Mouse (Mus musculus): ENCODE results near the gene Tmem63b. TPM values are rescaled to one million over a fixed set of nuclear protein-coding genes. Genes with fewer than 3 reads are reported as not detected.
"Not testable (repeated sequence)": the region's sequence is repeated elsewhere in the genome, so short reads cannot be mapped to it uniquely, and the experiment has no call there.

Tmem63b gene
- polyA plus RNA-seq, 1 experiment, result 26.5 TPM

DNA sequence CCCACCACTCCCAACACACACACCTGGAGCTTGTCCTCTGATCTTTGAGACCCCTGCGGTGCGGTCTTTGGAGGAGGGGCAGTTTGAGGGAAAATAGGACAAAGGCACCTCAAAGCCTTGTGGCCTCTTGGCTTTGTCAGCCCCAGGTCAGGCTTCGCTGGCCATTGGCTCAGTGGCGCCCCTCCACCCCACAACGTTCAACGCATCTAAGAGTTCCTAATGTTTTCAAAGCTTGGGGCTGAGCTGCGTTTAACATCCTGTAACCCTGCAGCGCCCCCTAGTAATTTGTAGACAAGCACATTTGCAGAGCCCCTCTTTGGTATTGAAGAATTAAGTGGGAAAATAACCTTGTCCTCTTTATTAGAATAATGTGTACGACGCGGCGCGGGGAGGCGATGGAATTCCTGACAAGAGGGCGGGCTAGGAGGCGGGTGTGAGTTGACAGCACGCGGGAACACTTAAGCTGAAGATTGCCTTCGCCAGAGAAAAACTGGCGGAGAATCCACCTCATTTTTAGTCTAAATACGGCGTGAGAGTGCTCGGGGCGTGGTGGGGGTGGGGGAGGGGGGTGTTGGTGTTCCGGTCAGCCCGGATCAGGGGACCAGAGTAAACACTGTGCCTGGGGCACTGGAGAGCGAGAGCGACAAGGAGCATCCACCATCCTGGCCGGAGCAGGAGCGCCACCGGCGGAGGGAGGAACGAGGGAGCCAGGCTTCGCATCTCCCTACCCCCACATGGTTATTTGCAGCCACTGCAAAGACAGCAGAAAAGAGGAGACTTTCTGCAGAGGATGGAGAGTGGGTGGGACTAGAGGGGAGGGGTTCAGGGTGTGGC is 56.6 kb downstream of the Tmem63b start:
- Histone ChIP-seq H3K36me3 (replicated peaks; ENCODE audit: low read length) (no peaks in the 10 kb centered on the region), H3K4me1 (peaks cover 57% of the 10 kb centered on the region), H3K27me3 (replicated peaks) (peaks cover 81% of the 10 kb centered on the region), H3K4me3 (replicated peaks) (peak overlapping the region; percentile 88), H3K9me3 (peaks cover 3% of the 10 kb centered on the region; the same call in 1 of the 2 replicates)
- no peak for TF ChIP-seq GATA1 (IDR thresholded peaks at IDR 0.05; ENCODE audit: borderline replicate concordance, low read length)
- TF ChIP-seq FLI1 (IDR thresholded peaks at IDR 0.05; ENCODE audit: low read length), result no peak

DNA sequence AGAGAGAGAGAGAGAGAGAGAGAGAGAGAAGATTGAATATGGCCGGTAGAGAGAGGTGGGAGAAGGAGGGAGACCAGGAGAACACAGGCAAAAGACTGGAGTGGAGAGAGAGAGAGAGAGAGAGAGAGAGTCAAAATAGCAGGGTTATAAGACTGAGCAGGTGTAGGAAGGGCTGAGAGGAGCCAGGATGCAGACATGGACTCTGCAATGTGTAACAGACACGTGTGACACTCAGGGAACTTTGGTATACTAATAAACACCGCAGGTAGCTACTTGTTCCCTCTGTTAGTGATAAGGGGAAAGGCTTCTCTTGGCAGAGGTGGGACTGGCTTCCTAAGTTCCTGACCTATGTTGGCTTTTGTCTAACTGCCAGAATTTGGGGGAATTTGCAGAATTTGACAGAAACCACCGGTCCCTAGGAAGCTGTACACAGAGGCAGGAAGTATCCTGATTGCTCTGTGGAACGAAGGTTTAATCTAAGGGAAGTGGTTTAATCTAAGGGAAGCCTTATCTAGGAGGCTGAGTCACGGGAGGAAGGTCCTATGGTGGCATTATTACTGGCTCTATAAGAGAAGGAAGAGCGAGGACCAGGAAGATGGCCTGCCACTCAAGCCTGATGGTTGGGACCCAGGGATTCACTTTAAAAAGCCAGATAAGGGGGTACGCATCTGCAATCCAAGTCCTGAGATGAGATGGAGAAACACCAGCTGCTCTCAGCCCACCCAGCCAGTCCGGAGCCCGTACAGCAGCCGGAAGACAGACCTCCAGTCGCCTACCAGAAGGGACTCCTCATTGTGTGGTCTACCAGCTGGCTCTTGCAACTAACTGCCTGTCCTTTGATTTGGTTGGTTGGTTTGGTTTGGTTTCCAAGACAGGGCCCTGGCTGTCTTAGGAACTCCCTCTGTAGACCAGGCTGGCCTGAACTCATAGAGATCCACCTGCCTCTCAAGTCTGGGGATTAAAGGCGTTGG is 57.5 kb downstream of the Tmem63b start:
- TF ChIP-seq FLI1 (IDR thresholded peaks at IDR 0.05; ENCODE audit: low read length) (no peak), GATA1 (IDR thresholded peaks at IDR 0.05; ENCODE audit: borderline replicate concordance, low read length) (no peak)
- peaks cover 86% of the 10 kb centered on the region for H3K27me3 ChIP-seq (replicated peaks)
- H3K36me3 ChIP-seq (replicated peaks; ENCODE audit: low read length), result no peaks in the 10 kb centered on the region
- H3K4me3 ChIP-seq (replicated peaks), result no peak overlapping the region
- H3K4me1 ChIP-seq, result peaks cover 57% of the 10 kb centered on the region
- H3K9me3 ChIP-seq, result peaks cover 3% of the 10 kb centered on the region; the same call in 1 of the 2 replicates

DNA sequence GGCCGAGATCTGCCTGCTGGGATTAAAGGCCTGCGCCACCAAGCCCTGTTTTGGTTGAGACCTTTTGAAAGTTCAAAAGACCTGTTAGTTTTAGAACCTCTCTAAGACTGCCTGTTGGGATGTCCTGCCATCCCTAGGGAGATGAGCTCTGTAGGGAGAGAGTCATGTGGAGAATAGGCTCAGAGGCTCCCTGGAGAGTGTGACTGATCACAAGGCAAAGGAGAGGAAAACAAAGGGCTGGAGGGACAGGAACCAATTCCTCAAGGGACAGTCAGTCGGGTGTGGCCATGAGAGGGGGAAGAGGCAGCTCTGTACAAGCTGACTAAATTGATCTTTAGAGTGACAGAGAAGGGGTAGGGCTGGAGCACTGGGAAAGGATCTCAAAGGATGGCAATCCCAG is 58.5 kb downstream of the Tmem63b start:
- Histone ChIP-seq H3K36me3 (replicated peaks; ENCODE audit: low read length) (no peaks in the 10 kb centered on the region), H3K4me1 (peaks cover 57% of the 10 kb centered on the region), H3K27me3 (replicated peaks) (peaks cover 82% of the 10 kb centered on the region), H3K9me3 (peaks cover 3% of the 10 kb centered on the region; the same call in 1 of the 2 replicates), H3K4me3 (replicated peaks) (no peak overlapping the region)
- TF ChIP-seq GATA1 (IDR thresholded peaks at IDR 0.05; ENCODE audit: borderline replicate concordance, low read length) (no peak), FLI1 (IDR thresholded peaks at IDR 0.05; ENCODE audit: low read length) (no peak)

DNA sequence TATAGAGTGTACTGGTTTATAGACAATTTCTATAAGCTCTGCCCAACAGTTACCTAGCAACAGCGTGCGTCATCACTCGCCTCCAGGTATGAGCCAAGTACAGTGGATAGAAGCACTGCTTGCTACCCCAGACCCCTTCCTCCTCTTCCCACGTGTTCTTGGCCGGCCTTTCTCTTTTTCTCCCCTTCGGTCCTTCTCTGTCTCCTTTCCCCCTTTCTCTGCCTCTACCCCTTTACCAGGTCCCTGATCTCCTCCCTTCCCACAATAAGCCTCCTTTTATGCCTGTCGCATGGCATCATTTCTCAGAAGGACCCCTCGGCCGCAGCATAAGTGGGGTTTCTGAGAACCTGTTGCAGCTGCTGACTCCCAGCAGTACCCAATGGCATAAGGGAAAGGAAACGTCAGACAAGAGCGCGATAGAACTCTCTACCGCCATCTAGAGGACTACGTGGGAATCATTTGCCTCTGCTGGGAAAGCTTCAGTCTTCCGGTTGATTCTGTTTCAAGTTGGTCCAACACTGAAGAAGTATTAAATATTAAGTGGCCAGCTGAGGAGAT is 60.0 kb downstream of the Tmem63b start:
- Histone ChIP-seq H3K4me1 (peaks cover 45% of the 10 kb centered on the region), H3K27me3 (replicated peaks) (peaks cover 77% of the 10 kb centered on the region), H3K9me3 (peaks cover 3% of the 10 kb centered on the region; the same call in 1 of the 2 replicates), H3K36me3 (replicated peaks; ENCODE audit: low read length) (no peaks in the 10 kb centered on the region), H3K4me3 (replicated peaks) (peak overlapping the region; percentile 75)
- no peak for TF ChIP-seq GATA1 (IDR thresholded peaks at IDR 0.05; ENCODE audit: borderline replicate concordance, low read length)
- no peak for TF ChIP-seq FLI1 (IDR thresholded peaks at IDR 0.05; ENCODE audit: low read length)

DNA sequence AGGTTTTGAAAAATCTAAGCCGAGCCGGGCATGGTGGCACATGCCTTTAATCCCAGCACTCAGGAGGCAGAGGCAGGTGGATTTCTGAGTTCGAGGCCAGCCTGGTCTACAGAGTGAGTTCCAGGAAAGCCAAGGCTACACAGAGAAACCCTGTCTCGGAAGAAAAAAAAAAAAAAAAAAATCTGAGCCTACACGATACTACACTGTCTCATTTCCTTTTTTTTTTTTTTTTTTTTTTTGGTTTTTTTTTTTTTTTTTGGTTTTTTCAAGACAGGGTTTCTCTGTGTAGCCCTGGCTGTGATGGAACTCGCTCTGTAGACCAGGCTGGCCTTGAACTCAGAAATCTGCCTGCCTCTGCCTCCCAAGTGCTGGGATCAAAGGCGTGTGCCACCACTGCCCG is 63.3 kb downstream of the Tmem63b start:
- Histone ChIP-seq H3K4me1 (peaks cover 38% of the 10 kb centered on the region), H3K27me3 (replicated peaks) (peaks cover 62% of the 10 kb centered on the region)
- H3K9me3 ChIP-seq; H3K4me3 ChIP-seq (replicated peaks); H3K36me3 ChIP-seq (replicated peaks; ENCODE audit: low read length): not testable (repeated sequence)

DNA sequence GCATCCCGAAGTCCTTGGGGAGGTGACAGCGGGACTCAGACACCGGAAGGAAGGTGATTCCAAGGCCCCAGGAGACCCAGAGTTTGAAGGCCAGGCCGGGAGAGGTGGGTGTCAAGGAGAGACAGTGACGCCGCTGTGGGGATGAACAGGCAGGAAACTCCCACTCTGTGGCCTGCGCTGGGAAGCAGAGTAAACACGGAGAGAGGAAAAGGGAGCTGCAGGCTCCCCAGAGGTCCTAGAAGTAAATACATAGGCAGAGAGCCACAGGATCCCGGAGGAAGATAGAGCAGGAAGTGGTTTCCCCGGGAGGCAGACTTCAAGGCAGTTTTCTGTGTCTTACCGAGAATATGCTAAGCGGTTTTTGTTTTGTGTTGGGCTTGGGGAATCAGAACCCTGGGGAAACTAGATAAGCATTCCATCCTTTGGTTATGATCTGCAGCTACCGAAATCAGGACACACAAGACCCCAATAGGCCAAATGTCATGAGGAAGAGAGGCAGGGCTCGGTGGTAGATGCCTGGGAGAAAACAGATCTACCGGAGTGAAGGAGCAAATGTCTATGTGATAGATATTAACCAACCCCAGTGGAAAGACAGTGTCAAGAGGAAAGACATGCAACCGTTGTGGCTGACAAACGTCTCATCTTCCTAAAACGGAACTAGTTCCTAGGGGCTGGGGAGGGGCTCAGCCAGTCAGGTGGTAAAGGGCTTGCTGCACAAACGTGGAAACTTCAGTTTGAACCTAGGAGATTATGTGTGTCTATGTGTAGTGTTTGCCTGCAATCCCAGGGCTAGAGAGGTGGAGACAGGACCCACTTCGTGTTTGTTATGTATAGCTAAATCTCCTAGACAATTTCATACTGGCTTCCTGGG is 67.1 kb downstream of the Tmem63b start:
- Histone ChIP-seq H3K4me3 (replicated peaks) (peak overlapping the region; percentile 75), H3K36me3 (replicated peaks; ENCODE audit: low read length) (no peaks in the 10 kb centered on the region), H3K4me1 (peaks cover 24% of the 10 kb centered on the region), H3K27me3 (replicated peaks) (peaks cover 63% of the 10 kb centered on the region), H3K9me3 (peaks cover 3% of the 10 kb centered on the region; the same call in 1 of the 2 replicates)
- TF ChIP-seq FLI1 (IDR thresholded peaks at IDR 0.05; ENCODE audit: low read length) (no peak), GATA1 (IDR thresholded peaks at IDR 0.05; ENCODE audit: borderline replicate concordance, low read length) (no peak)

DNA sequence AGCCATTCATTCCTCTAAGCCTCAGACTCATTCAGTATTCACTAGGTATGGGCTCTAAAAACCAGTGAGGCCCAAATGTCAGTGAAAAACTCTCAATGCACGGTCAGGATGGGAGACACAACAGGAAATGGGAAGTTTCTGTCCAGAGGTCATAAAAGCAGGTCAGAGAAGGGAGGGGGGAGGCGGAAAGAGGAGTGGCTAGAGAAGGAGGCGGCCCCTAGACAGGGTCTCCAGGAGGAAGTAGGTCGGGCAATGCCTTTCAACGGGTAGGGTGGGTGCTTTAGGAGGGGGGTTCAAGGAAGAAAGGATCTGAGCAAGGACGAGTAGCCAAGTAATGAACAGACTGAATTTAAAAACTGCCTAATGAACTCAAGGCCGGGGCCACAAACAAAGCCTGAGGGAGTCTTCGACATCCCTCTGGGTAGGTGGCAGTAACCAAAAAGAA is 67.7 kb downstream of the Tmem63b start:
- TF ChIP-seq FLI1 (IDR thresholded peaks at IDR 0.05; ENCODE audit: low read length) (no peak), GATA1 (IDR thresholded peaks at IDR 0.05; ENCODE audit: borderline replicate concordance, low read length) (no peak)
- no peaks in the 10 kb centered on the region for H3K36me3 ChIP-seq (replicated peaks; ENCODE audit: low read length)
- H3K4me1 ChIP-seq, result peaks cover 24% of the 10 kb centered on the region
- H3K27me3 ChIP-seq (replicated peaks), result peaks cover 60% of the 10 kb centered on the region
- H3K9me3 ChIP-seq, result peaks cover 3% of the 10 kb centered on the region; the same call in 1 of the 2 replicates
- H3K4me3 ChIP-seq (replicated peaks), result peak overlapping the region; percentile 75

DNA sequence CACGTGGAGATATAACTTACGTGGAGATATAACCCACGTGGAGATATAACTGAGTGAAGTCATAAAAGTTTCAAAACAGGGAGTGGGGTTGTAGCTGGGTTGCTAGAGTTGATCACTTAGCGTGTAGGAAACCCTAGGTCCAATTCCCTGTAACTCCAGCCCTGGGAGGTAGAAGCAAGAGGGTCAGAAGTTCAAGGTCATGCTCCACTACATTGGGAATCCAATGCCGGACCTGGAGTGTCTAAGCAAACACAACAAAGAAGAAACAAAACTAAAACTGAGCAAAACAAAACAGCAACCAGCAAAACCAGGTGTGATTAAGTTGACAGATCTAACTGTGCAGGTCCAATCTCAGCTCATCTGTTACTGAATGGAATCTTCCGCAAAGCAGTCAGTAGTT is 69.0 kb downstream of the Tmem63b start:
- peaks cover 7% of the 10 kb centered on the region for H3K9me3 ChIP-seq
- no peak overlapping the region for H3K4me3 ChIP-seq (replicated peaks)
- TF ChIP-seq GATA1 (IDR thresholded peaks at IDR 0.05; ENCODE audit: borderline replicate concordance, low read length), result no peak
- TF ChIP-seq FLI1 (IDR thresholded peaks at IDR 0.05; ENCODE audit: low read length), result no peak
- peaks cover 64% of the 10 kb centered on the region for H3K27me3 ChIP-seq (replicated peaks)
- H3K36me3 ChIP-seq (replicated peaks; ENCODE audit: low read length), result no peaks in the 10 kb centered on the region
- H3K4me1 ChIP-seq, result peaks cover 24% of the 10 kb centered on the region

DNA sequence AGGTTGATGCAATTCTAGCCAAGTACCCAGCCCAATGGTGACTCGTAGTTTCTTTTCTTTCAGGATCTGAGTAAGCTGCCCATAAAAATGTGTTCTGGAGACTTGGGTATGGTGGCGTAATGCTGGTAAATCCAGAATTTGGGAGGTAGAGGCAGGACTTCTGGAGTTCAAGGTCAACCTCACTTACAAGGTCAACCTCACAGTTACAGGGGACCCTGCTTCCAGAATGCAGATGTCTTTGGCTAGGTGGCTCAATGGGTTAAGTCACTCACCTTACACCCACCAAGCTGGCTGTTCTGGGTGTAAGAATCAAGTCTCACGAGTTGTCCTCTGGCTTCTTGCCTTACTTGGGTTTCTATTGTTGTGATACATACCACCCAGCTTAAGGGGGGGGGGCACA is 70.0 kb downstream of the Tmem63b start:
- no peaks in the 10 kb centered on the region for H3K36me3 ChIP-seq (replicated peaks; ENCODE audit: low read length)
- TF ChIP-seq GATA1 (IDR thresholded peaks at IDR 0.05; ENCODE audit: borderline replicate concordance, low read length) (no peak), FLI1 (IDR thresholded peaks at IDR 0.05; ENCODE audit: low read length) (no peak)
- H3K4me3 ChIP-seq (replicated peaks), result no peak overlapping the region
- H3K4me1 ChIP-seq, result peaks cover 27% of the 10 kb centered on the region
- peaks cover 68% of the 10 kb centered on the region for H3K27me3 ChIP-seq (replicated peaks)
- peaks cover 10% of the 10 kb centered on the region for H3K9me3 ChIP-seq

All from megakaryocyte, embryonic 14.5 days (primary cell).